Mouse (Mus musculus) frontal cortex, postnatal 10 days (tissue): ENCODE data around the gene Srrm4.
A peak's percentile ranks its signal among the peaks of the same experiment; 100 is the strongest.

Experiments
- DNase-seq, 2 experiments: peaks; one replicate each; pipeline ENCODE4 v3.0.0; 2022; ENCODE audit warnings: low spot score in 2 of 2, mixed read lengths in 1 of 2

The Srrm4 gene

DNA sequence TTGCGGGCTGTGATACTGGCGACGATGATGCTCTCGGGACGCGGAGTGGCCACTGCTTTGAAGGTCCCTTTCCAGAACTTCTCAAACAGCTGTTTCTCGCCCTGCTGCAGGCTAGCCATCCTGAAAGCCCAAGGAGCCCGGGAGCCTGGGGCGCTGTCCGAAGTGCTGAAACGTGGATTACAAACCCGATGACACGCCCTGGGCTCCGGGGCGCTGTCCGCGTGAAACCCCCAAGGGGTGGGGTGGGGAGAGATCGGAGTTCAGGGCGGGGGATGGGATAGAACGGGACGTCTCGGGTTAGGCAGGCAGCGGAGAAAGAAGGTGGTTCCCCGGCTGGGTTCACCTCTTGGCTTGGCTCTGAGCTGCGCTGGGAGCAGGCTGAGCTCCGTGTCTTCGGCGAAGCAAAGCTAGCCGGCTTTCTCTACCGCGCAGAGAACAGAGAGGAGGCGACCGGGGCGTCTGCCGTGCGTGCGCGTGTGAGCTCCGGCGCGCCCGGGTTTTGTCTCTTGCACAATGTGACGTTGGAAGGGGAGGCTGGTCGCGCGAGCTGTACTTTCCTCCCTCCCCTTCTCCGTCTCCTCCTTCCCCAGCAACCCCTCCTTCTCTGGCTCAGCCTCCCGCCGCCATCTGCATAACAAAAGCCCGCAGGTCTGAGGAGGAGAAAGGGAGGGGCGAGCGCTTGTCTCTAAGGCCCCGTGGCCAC is at the start of gene Srrm4:
TSS of gene Srrm4 (minus strand) at position 472 of the 703 bp plus-strand sequence.
- DNase-seq = peak; percentile 80 to 84

DNA sequence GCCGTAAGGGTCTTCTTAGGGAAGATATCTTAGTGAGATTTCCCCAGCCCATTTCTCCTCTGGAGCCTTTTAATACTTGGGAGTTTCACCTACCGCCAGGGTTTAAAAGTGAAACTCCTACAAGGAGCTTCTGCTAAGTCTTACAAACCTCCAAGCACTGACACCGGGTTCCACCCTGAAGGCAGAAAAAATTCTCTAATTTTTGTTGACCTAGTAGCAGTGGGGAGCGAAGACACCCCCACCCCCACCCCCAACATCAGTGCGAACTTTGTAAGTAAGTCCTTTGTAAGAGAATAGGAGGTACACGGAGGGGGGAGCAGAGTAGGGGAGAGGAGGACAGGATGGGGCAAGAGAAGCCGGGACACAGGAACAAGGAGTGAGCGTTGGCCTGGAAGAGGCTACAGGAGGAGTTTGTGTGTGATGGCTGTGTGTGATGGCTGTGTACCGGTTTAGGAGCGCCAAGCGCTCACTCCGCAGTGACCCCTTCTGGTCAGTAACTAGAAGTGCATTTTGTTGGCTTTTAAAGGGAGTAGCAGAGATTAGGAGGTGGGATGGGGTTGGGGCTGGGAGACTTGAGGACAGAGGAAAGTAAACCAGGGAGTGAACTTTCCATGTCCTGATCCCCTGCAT is 1.3 kb upstream of the Srrm4 start:
- DNase-seq = peak; percentile 43 to 55

DNA sequence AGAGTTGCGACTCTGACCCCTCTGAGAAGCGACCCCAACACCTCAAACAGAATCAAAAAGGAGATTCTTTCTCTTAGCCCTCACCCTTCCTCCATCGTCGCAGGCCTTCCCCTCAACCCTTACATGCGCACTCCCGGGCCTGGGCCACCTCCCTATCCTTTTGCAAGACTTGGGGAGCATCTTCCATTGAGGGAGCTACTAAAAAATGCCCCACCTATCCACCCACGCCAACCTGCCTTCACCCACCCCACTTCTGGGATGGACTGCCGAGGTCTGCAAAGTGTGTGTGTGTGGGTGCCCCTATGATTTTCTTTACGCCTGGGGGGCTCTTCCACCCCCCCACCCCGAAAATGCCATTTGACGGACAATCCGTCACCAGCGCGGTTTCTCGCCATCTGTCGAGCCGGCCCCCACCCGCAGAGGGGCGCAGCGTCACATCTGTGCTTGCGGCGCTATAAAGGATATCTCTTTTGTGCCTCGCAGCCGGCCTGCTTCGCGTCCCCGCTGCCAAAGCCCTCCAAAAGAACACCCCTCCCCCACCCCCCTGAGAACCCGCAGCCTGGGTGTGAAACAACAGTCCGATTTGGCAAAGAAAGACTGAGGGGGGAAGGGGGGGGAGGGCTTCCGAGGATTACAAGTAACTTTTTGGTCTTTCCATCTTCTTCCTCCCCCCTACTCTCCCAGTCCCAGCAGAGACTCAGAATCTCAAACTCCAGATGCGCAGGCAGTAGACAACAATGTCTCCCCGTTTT is 608 bp upstream of the Srrm4 start:
- DNase-seq = peak in 1 of 2 experiments; percentile 41

DNA sequence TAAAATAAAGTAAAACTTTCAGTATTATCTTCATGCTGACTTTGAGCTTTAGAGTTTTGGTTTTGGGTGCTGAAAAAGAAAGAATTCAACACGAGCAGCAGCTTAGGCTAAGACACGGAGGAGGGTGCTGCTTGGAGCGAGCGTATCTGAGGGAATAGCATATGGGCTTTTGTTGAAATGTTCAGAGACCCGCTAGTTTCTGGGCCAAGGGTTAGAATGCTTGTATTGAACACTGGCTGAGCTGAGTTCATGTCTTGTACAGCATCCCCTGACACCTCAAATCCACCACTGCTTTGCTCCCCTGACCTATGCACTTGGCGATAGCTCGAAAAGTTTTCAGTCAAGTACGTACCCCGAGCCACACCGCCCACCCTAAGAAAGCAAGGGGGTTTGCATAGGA is 919 bp downstream of the Srrm4 start:
- no peak for DNase-seq

DNA sequence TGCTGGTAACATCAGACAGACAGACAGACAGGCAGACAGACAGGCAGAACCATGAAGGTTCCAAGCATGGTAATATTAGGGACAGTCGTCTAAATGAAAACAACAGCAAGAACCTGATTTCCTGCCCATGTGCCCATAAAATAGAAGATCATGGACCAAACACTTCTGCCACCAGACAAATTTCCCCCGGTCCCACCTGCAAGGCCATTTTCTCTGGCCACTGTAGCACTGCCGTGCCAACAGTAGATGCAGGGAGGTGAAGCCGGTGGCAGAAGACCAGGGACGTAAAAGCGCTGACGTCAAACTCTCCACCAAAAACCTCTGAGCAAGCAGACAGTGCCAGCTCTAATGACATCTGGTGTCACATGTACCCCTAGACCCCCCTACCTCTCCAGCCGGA is 2.0 kb downstream of the Srrm4 start:
- DNase-seq = no peak

DNA sequence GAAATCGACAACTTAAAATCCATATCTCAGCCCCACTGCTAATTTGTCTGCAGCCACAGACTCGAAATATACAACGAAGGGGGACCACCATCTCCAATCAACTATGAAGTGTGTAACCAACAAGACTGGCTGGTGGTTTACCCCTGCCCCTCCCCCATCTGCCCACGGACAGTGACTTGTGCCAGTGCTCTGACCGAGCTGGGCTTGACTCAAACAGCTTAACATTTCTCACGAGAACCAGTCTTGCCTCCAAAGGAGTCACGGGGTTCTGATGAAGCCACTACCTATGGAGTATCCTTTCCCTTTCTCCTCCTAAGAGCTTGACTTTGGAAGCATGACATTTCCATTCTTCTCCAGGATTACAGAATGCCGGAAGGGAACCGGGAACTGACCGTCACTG is 2.8 kb downstream of the Srrm4 start:
- DNase-seq = no peak

DNA sequence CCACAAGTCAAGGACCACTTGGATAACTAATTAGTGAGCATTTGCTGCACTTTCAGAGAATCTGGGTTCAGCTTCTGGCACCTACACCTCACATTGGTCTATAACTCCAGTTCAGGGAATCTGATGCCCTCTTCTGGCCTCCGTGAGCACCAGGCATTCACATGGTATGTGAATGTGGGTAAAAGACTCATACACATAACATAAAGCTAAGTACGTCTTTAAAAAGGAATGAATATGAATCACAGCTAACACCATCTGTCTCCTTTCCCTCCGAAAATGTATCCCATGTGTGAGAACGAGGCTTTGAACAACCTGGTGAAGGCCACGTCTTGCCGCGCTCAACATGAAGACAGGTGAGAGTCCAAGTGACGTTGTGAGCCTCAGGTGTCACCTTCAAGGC is 12.1 kb downstream of the Srrm4 start:
- DNase-seq = no peak

DNA sequence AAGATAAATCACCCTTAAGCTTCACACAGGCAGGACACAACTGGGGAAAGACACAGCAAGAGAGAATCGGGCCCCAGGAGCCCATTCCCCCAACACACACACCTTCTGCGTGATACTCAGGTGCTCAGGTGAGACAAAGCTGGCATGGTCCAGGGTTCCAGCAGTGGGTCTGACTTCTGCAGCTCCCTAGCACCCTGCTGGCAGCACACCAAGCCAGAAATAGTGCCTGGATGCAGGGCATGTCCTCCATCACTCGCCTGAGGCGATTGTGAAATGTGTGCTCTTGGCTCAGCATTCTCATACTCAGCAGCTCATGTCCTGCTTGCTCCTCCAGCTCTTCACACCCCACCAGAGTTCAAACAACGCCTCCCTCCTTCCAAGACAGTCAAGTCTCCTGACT is 14.5 kb downstream of the Srrm4 start:
- no peak for DNase-seq

DNA sequence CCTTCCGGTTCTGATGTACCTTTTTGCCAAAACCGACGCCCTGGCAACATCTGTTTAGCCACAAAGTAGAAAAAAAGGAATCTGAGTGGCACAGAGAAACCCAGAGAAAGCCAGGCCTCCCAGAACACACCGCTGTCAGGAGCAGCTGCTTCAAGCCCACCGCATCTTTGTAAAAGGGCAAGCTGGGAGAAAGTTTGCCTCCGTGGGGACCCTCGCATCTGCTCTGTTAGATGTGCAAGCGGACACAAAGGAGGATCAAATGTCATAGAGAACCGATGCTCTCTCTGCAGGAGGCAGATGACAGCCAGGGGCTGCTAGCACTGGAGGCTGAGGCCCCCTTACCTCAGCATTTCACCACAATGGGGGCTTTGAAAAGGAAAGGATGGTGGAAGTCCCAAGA is 18.3 kb downstream of the Srrm4 start:
- DNase-seq = no peak

DNA sequence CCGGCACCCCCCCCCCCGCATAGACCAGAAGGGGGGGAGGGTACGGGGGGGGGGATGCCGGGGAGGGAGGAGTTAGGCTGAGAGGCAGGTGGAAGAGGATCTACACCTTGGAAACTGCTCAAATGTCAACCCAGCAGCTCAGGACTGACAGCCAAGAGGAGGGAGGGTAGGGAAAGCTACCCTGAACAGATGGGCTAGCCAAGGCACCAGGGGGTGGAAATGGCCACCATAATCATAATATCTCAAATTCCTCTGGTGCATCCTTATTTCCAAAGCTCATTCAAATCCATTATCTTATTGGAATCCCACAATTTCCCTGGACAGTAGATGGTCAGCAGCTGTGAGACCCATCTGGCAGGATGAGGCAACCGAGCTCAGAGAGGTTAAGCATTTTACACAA is 19.7 kb downstream of the Srrm4 start:
- DNase-seq = no peak

DNA sequence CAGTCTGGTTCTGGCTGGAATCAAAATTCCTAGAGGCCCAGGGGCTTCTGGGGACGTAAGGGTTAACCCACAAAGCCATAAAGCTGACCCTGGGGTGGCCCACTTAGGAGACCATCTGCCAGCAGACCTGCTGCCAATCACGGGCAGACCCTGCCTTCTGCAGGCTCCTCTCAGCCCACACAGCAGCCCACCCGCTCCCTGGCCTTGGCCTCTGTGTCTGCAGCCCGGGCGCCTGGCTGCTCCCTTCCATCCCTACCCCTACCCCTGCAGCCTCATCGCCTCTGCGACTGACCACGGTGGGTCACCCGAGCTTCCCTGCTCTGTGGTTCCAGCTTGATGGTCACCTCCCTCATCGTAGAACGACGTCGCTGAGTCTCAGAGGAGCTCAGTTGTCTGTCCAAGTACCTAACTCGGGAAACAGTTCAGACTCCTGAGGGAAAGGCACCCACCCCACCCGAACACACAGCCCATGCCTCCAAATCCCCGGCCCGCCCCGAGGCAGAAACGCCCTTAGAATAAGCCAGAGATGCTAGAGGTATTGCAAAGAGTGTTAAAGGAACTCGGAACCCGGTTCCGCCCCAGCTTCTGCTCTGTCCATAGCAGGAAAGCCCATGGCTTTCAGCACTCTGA is 20.3 kb downstream of the Srrm4 start:
- no peak for DNase-seq

DNA sequence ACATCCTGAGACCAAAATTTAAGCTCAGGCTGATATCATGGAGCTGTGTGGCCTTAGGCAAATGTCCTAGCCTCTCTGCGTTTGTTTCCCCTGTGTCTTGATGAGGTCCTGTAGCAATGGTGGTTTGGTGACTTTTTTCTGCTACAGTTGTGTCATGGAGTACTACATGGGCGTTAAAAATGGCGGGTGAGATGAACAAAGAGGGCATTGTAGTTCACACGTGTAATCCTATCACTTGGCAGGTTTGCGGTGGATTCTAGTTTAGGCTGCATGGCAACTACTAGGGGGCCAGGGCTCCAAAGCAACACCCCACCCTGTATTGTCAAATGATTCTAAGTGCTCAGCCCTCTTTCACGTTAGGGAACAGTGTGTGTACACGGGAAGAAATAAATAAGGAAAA is 21.1 kb downstream of the Srrm4 start:
- no peak for DNase-seq

DNA sequence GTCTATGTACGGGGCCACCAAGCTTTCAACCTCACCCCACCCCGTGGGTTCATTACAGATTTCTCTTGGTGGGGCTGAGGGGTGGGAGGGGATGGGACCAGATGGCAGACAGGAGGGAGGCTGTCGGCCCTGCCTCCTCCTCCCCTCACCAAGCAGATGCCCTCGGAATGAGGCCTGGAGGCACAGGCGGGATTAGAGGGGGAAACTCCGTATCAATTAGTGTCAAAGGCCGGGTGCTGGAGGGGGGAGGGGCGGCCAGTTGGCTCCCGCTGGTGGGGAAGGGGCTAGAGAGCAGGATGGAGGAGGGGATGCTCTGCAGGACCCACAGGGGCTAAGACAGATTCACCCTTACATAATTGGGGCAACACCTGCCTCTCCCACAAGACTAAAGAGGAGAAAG is 22.0 kb downstream of the Srrm4 start:
- no peak for DNase-seq

DNA sequence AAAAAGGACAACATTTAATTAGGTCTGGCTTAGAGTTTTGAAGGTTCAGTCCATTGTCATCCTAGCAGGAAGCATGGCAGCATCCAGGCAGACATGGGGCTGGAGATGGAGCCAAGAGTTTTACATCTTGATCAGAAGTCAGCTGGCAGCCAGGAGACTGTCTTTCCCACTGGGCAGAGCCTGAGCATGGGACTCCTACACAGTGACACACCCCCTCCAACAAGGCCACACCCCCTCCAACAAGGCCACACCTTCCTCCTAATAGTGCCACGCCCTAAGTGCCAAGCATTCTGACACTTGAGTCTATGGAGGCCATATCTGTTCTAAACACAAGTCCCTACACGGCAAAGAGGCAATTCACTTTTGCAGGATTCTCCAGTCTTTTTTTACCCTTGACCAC is 23.6 kb downstream of the Srrm4 start:
- no peak for DNase-seq

DNA sequence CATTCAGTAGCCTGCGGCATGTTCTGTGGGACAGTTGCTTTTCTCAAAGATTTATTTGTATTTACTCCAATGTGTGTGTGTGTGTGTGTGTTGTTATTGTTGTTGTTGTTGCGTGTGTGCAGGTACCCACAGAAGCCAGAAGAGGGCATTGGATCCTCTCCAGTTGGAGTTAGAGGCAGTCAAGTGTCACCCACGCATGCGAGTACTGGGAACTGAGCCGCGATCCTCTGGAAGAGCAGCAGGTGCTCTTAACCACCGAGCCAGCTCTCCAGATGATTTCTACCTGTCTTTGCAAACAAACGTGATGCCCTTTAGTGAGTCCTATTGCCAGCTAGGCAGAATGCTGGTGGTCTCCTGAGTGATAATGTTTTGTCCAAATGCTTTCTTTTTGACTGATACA is 24.3 kb downstream of the Srrm4 start:
- no peak for DNase-seq

DNA sequence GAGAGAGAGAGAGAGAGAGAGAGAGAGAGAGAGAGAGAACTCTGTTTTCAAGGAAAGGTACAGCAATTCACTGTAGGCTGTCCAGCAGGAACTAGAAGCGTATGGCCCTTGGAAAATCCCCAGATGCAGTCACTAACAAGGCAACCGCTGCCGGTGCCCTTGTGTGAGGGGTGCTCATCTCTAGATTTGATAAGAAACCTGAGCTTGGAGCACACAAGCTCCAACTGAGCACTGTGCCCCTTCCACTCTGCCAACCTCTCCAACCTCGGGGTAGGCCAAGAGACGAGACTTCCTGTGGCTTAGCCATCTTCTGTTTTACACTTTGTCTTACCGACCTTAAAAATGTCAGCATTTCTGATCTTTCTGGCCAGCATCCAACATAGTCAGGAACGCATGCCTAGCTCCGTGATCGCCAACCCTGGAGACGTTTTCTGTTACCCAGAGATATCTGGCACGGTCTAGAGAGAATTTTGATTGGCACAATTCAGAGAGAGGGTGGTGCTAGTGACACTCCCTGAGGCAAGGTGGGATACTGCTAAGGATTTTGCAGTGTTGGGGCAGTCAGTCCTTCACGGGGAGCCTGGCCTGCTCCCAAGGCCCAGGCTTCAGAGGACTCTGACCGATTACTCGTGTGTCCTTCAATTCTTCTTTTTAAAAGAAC is 25.1 kb downstream of the Srrm4 start:
- no peak for DNase-seq

DNA sequence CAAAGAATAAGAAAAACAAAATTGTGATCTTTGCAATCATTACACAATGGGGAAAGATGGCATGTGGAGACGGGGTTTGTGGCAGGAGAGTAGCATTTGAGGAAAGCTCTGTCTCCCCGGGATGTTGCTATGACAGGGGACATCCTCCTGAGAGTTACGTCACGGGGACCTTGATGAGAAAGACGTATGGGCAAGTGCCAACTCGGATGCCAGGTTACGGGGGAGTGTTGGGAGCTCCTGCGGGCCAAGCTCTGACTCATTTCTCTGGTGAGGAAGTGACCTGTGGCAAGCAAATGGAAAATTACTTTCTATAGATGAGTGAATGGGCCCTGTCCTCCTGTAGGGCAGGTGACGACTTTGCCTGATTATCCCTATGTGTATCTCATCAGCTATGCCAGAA is 26.0 kb downstream of the Srrm4 start:
- no peak for DNase-seq

DNA sequence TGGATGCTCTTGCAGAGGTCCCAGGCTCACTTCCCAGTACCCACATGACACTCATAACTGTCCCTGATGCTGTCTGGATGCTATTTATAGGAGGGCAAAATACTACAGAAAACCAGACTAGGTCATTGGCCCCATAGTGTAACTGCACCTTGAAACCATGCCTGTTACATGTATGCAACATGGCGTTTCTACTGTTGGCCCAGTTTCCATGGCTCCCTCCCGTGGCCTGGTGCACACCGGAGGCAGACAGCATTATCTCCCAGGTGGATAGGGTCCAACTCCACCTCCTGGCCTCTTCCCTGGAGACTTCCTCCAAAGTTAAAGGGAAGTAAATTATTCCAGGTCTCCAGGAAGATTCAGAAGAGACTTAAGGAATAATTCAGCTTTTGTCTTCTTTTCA is 27.2 kb downstream of the Srrm4 start:
- no peak for DNase-seq

DNA sequence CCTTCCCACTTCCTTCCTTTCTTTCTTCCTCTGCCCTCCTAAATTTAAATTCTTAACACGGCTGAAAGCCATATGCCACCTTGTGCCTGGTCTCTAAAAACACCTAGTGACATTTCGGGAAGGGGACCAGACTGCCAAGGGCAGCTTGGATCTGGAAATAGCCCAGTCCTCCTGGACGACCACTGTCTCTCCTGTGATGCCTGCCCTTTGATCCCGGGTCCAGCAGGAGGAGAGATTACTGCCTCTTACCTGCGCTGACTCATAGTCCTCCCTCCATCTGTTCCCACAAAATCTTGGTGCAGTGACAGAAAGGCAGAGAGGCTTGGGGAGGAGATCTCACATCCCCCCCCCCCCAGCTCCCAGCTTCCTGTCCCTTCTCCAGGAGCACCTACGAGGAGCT is 27.9 kb downstream of the Srrm4 start:
- DNase-seq = no peak

DNA sequence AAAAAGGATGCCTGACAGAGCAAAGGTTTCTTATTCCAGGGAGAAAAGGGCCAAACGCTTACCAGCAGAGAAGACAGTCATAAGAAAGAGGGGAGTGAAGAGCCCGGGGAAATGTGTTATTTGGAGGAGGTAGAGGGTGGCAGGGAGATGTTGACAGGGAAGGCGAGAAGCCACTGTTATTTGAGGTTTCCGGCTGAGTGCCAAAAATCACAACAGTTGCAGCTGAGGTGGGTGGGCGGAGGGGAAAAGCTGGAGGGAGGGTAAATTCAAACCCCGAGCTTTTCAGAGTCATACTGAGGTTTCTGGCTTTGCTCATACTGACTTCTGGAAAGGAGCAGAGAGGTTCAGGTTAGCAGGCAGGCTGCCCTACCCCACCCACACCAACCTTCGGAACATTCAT is 32.5 kb downstream of the Srrm4 start:
- no peak for DNase-seq

DNA sequence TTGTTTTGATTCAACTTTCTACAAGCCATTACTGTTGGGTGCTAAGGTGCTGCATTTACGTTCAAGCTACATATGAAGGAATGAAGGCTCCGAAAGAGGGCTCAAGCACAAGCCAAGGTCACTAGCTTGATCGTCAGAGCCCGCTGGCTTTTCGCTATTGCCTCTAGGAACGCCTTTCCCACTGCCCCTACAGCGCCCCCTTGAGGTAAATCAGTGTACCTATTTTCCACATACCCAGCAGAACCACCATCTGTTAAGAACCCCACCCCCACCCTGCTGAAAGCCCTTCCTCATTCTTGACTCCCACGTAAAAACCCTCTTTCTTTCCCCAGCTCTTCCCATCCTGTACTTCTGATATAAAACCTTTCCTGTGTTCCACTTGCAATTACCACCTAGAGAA is 35.0 kb downstream of the Srrm4 start:
- no peak for DNase-seq

DNA sequence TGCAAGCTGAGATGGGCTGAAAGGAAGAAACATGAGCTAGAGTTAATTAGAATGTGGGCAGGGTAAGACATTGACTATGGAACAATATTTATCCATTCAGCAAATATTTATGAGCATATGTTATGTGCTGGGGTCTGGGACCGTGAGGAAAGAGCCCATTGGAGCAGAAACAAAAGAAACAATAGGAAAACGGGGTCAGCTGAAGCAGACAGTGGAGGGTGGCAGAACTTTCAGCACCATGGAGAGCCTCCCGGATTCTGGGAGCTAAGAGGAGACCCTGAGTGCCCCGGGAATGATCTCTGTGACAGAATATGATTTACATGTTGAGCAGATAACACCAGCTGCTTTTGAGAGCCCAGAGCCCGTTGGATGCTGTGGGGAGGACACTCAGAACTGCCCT is 37.7 kb downstream of the Srrm4 start:
- no peak for DNase-seq
